Mouse (Mus musculus) embryo, embryonic 11 days (tissue): ENCODE measurements around the gene Clint1.

Experiments used
- DNase-seq: peaks from one replicate; pipeline ENCODE4 v3.0.0-alpha.2; 2015

Gene Clint1

GRCm38 (mm10) chr11:45851516-45852123, at the start of gene Clint1:
Gene Clint1 (plus strand): TSS chr11:45852051.
- DNase-seq: peak; percentile 93

DNA sequence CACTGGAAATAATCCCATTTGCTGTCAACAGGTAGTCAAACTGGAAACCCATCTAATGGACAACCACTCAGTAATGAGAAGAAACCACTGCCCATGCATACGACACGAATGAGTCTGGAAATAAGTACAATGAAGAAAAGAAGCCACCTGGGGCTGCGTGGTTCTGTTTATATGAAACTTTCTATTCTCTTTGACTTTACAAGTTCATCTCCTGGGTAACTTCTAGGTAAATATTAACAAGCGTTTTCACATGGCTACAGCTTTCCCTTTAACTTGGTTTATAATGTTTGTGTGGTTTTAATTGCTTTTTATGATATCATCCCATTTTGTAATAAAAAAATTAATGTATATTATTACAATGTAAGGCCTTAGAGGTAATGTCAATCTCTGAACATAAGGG, 47.8 kb upstream of the Clint1 start:
- DNase-seq: no peak

- no peak for DNase-seq
Measured at GRCm38 (mm10) chr11:45805312-45805772, 46.5 kb upstream of the Clint1 start.

DNA sequence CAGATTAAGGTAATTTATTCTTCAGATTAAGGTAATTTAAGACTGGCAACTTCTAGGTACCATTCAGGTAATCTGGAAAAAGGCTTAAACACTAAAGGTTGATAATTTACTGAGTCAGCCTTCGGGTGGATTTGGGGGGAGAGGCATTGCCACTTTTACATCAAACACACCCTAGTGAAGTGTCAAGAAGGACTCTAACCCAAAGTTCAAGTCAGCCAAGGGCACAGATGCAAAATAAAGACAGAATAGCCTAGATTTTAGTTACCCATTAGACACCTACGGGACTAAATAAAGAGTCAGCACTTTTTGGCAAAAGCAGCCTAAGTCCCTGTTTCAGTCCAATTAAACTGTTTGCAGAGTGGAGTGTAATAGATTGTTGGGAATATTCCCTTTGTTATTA, 46.0 kb upstream of the Clint1 start:
- DNase-seq: no peak

DNA sequence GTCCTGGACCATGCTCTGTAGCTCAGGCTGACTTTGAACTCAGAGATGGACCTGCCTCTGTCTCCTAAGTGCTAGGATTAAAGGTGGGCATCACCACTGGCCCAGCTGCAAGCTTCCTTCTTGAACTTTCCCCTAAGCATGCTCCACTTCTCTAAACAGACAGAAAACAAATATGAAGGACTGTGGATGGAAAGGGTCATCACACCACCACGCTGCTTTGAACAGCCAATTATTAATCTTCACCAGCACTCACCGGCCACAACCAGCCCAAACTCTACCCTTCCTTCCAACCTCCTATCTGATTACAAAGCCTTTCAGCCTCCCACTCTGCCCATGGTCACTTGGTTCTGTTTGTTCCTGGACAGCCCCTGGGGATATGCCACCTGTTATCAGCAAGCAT, 45.6 kb upstream of the Clint1 start:
- no peak for DNase-seq

DNA sequence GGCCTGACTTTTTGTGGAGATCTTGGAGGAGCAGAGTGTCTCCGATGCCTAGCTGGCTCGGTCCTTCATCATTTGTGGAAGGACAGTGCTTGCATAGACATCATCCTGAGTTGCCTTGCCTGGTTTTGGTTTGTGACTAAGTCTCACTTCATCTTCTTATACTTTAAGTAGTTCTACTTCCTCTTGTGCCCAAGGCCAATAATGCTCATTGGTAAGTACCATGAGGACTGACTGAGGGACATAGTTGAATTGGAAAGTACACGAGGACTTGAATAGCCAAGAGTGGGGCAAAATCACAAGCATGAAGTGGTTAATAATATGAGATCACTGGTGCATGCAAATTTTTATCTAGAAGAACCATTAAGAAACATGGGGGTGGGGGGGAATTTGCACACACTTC, 45.0 kb upstream of the Clint1 start:
- DNase-seq: no peak

GRCm38 (mm10) chr11:45807820-45808219, 44.0 kb upstream of the Clint1 start:
- DNase-seq: no peak

DNA sequence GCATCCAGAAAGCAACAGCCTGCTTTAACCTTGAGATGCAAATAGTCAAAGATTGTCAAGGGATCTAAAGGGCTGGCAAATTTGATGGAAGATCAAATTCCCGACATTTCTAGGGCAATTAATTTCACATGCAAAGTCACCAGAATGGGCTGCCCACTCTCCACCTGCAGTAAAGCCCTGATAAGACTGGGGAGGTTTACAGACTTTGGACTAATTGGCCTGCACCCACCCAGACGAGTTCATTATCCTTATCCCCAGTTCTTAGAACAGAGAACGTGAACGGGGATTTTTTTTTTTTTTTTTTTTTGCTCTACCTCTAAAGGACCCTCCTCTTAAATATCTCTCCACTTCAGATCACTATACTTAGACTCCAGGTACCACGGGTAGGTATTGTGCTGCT, 42.4 kb upstream of the Clint1 start:
- no peak for DNase-seq

- DNase-seq: no peak
Measured at GRCm38 (mm10) chr11:45810056-45810455, 41.8 kb upstream of the Clint1 start.

- no peak for DNase-seq
Measured at GRCm38 (mm10) chr11:45810805-45811204, 41.0 kb upstream of the Clint1 start.

- no peak for DNase-seq
Measured at GRCm38 (mm10) chr11:45815603-45816002, 36.2 kb upstream of the Clint1 start.

DNA sequence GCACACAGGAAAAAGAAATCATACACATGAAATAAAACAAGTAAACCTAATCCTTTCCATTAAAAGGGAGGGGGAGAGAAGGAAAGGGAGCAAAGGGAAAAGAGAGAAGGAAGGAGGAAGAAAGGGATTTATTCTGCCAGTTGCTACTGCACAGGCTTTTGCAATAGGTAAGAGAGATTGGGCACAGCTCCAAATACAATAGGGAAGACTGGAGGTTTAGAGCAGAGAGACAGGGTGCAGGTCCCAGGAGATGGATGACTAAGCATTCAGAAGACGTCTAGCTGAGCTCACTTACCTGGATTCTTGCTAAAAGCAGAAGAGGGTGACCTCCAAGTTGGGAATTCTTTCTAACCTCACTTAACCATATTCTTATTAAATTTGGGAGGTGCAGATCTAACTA, 35.1 kb upstream of the Clint1 start:
- DNase-seq: no peak

GRCm38 (mm10) chr11:45817996-45818395, 33.9 kb upstream of the Clint1 start:
- no peak for DNase-seq

DNA sequence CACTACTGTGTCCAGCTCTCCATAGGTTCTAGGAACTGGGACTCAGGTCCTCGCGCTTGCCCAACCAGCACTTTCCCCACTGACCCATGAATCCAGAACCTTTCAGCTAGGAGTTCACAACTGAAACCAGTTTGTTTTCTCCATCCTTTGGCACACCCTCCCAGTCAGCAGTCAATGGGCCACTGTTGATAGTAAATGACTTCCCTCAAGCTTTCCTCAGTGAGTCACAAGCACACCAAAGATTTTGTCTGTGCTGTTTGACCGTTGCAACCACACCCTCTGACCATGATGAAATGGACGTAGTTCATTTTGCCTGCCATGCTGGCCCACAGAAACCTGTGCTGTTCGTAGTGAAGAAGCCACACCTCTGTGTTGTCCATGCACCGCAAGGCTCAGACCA, 30.9 kb upstream of the Clint1 start:
- no peak for DNase-seq

DNA sequence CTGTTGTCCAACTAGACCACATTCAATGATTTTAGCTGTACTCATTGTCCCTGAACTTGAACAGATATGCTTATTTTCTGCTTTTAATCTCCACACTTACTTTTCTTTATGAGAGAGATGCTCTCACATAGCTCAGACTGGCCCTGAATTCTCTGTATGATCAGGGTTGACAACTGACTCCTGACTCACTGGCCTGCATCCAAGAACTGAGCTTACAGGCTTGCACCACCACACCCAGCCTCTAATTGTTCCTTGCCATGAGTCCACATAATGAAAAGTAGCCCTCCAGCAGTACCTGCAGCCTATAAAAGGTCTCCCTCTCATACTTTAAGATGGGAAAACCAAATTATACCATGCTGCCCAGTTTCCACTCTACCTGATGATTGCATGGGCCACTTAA, 21.7 kb upstream of the Clint1 start:
- DNase-seq: no peak

DNA sequence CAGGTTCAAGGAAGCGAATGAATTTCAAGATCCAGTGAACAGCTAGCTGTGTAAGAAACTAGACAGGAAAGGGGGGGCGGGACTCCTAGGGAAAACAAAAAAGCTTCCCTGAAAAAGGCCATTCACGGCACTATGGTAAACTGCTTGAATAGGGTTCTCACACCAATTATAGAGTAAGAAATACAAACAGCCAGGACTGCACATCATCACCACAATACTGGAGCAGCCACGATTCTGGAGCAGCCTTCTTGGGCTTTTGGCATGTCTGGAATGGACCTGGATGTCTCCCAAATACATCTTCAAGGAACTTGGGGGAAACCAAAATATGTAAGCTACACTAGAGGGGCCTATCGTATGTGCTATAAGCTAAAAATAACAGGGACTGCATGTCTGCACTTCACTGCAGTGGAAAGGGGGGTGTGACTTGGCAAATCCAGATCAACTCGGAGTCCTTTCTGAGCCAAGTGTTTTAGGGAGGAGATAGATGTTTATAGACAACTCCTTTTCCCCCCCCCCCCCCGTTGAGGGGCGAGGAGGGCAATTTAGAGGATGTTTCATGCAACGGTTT, 21.0 kb upstream of the Clint1 start:
- DNase-seq: no peak

DNA sequence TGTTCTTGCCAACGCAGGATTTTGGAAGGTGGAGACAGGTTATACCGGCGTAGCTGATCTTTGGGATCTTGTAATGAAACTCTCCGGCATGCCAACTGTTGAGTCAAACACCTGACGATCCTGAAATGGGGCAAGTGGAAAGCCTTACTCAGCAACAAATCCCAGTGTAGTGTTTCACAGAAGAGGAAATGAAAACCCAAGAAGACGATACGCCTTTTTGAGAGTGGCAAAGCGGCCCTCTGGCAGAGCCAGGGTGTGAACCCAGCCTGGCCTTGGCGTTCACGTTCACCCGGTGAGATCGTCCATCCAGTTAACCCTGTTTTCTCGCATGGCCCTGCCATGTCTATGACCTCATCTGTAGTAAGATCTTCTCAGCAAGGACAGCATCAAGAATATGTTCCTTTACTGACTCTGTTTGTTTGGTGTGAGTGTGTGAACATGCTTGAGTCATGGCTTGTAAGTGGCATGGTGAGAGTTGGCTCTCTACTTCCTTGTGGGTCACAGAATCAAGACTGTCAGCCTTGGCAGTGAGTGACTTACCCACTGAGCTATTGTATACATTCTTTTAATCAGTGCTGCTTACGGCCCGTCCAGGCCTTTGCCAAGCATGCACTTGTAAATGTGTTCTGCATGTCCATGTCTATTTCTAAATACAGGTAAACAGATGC, 20.2 kb upstream of the Clint1 start:
- DNase-seq: no peak

- peak; percentile 30 for DNase-seq
Measured at GRCm38 (mm10) chr11:45835625-45836255, 16.1 kb upstream of the Clint1 start.

DNA sequence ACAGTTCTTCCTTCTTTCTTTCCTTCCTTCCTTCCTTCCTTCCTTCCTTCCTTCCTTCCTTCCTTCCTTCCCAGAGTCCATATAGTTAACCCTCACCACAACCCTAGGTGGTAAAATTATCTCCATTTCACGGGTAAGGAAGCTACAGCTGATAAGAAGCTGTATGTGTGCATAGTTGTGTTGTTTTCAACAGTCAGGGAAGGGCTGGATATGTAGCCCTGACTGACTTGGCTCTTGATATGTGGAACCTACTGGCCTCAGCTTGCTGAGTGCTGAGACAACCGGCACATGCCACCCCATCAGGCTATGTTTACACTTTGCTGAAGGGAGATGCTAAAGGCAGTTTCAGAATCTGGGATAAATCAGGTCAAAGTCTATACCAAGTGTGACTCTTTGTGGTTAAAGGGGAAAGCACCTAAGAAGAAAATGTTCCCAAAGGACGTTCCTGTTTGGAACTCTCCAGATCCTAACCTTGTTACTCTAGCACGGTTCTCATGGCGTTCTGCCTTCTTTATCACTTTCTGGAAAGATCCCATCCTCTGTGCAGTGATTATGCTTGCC, 14.5 kb upstream of the Clint1 start:
- DNase-seq: no peak

DNA sequence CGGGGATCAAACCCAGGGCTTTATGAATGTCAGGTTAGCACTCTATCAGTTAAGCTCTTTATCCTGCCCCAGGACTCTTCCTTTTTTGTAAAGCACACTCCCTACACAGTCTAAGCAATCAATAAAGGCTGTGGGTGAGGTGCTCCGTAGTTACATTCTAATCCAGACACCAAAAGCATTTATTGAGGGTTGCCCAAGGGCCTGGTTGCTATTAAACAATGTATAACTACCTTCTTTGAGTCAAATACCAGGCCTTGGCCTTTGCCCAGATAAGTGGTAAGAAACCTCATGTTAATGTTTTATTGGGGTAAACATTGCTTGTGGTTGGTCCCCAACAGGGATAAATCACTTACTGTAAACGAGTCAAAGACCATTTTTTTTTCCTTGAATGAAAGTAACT, 13.4 kb upstream of the Clint1 start:
- no peak for DNase-seq

DNA sequence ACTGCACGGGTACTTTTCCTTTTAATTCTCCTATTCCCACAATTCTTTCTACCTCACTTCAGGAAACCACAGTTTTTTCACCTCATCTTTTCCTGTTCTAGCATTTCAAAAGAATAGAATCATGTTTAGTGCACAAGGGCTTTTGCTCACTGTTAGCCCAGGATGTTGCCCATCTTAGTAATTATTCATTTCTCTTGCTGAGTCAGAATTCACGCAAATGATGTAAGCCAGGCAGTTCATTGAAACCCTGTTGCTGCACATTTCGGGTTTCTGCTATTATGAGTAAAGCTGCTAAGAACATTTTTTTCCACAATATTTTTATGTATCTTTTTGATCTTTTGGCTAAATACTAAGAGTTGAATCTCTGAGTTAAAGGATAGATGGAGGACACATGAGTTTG, 11.5 kb upstream of the Clint1 start:
- no peak for DNase-seq

- DNase-seq: no peak
Measured at GRCm38 (mm10) chr11:45846008-45846407, 5.8 kb upstream of the Clint1 start.

DNA sequence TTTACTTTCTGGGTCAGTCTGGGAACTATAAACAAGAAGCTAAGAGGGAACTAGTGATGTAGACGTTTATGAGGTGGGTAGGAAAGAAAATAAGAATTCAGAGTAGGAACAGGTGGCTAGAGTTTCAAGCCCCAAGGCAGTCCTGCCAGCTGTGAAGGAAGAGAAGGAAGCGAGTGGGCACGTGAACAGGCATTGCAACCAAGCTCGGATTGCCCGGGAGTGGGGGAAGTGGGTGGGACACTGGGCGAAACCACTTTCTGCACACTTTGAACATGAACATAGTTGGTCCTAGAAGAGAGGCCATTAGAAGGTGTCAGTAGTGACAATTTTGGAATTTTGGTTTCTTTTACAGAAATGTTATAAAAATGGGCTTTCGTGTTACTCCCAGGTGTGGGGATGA, 4.3 kb upstream of the Clint1 start:
- DNase-seq: no peak

DNA sequence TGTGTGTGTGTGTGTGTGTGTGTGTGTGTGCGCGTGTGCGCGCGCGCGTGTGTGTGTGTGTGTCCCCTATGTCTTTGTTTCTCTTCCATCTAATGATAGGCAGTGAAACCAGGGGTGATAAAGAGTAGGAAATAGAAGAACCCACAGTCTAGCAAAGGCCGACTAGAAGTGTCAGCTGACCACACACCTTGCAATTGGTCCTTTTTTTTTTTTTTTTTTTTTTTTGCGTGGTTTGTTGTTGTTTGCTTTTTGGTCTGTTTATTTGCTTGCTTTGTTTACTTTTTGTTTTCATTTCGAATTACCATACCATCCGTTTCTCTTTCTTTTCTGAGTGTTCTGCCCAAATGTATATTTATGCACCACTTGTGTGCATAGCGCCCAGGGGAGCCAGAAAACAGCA, 3.6 kb upstream of the Clint1 start:
- no peak for DNase-seq
